Mouse (Mus musculus) mouse embryonic stem cell (cell line): ENCODE measurements around the gene Zfand5.

Experiments
- in situ Hi-C, 2 experiments: fragments of 300-500 bp; cut with MboI; formaldehyde crosslinking; loops; 1 replicate in 1 of 2; 3 replicates in 1 of 2; pipeline ENCODE4 v1.14.3; 2019 to 2020; ENCODE audit warnings: low sequenced_read_pairs in 2 of 2, low pct_unique_long_range_greater_than_20kb in 1 of 2, mixed read lengths in 1 of 2; ENCODE audit not compliant: unreplicated experiment in 1 of 2

Gene Zfand5

DNA sequence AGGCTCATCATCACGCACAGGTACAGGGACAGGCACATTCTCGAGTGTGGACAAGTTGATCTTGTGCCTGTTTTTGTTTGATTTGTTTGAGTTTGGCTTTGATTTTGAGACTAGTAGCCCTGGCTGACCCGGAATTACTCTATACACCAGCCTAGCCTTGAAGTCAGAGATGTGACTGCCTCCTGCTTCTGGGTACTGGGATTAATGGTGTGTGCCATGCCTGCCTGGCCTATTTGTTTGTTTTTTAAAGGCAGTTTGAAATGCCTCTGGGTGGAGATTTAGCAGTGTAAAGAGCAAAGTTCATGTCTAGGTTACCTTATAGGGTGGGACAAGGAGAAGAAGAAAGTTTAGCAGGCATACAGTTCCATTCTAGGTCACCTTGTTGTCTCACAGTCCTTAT is 43.6 kb downstream of the Zfand5 start:
- in situ Hi-C loops, result no loop called here

DNA sequence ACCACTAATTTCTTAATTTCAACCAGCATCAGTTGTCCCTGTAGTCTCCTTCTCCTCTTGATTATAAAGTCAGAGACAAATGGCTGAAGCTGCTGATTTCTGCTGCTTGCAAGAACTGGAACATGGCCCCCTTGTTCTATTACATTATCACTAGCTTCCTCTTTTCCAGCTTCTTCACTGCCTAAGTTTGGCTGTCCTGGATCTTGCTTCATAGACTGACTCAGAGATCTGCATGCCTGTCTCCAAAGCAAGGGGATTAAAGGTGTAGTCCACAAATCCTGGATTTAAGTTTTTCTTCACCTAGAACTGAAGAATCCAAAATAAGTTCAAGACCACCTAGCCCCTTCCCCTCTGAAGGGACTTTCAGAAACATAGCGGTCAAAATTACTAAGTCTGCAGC is 47.5 kb downstream of the Zfand5 start:
- in situ Hi-C loops, result no loop called here

DNA sequence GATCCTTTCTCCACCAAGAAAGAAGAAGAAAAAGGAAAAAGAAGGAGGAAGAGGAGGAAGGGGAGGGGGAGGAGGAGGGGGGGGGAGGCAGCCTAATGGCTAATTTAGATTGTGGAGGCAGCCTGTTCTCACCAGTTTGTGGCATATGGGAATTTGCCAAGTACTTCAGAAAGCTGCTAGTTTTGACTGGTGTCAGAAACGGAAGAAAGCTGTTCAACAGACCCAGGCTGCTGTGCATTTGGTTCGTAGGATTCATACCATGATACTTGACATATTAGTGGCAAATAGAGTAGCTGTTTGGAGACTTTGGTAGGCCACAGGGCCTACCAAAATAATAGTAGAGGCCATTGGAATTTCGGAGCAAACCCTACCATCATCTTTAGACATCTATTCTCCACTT is 53.3 kb downstream of the Zfand5 start:
- in situ Hi-C loops, result no loop called here

DNA sequence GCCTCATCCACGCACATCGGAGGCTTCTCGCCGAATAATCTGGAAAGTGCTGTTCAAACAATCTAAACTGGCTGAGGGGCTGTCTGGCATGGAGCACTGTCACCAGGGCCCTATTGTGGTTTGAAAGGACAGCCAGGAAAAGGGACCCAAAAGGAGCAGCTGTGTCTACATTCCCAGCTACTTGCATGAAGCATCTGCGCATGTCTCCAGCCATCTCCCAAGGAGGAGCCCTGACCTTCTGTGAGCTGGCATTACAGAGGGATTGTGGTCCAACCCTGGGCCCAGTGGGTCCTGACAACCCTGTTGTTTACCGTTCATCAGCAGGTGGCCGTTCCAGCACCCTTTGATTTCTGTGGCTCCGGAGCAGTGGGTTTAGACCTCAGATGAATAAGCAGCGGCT is 56.9 kb downstream of the Zfand5 start:
- in situ Hi-C loops, result no loop called here

DNA sequence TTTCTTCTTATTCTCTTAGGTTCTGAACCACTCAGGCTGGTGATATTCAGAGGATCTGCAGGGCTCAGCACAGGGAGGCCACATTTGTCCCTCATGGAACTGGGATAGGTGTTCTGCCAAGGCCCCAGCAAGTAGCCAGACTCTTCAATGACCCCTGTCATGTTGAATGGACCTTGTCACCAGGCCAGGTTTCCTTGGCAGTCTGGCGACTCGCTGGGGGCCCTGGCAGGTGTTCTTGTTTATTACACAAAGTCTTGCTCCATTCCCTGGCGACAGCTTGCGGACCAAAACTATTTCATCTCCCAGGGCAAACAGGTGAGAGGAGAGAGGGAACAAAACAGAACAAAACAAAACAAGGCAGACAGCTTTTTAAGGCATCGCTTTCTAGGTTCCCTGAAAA is 57.7 kb downstream of the Zfand5 start:
- in situ Hi-C loops, result no loop called here

DNA sequence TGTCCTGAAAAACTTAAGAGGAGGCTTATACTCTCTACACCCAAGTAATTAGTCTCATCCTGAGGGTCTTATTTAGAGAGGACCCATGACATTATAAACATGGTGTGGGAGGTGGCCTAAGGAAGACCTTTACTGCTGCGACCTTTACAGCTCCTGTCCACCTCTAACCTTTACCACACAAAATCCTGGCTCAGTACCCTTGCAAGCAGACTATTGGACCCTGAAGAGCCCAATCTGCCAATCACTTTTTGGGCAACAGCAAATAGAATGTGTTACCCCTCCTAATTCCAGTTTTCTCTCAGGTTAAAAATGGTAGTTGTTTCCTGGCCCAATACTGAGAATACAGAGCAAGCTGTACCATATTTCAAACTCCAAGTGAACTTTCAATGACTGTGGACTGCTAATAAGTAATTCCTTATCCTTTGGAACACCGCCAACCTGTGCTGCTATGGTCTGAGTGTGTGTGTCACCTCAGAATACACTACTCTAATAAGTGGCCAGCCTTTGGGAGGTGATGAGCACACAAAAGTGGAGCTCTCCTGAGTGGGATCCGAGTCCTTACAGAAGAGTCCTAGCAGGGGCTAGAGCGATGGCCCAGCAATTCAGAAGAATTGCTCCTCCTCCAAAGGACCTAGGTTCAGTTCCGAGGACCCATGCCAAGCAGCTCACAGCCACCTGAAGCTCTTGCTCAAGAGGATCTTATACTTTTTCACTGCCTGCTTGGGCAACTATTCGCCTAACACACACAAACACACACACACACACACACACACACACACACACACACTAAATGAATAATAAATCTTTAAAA is 58.4 kb downstream of the Zfand5 start:
- in situ Hi-C loops, result no loop called here

DNA sequence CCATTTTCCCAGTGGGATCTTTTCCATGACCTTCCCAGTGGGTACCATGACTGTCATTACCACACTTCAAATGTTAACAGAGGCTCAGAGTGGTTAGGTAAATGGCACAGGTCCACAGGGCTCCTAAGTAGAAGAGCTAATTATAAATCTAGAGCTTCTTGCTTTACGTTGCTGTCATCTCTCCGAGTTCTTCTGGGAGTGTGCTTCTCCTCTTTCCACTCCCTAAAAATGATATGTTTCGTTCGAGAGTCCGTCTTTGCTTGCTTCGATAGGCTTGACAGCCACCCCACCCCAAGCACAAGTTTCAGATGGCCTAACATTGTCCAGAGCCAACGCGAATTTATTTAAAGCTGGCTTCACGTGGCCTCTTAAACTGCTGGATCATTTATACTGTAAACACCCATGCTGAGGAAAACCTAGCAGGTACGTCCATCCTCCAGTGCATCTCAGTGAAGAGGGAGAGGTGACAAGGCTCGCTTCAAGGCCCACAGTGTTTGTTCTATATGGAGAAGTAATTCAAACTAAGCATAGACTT is 59.6 kb downstream of the Zfand5 start:
- in situ Hi-C loops, result no loop called here
